19 mouse cellular contexts compared by ENCODE assay signal in the genomic region with DNA sequence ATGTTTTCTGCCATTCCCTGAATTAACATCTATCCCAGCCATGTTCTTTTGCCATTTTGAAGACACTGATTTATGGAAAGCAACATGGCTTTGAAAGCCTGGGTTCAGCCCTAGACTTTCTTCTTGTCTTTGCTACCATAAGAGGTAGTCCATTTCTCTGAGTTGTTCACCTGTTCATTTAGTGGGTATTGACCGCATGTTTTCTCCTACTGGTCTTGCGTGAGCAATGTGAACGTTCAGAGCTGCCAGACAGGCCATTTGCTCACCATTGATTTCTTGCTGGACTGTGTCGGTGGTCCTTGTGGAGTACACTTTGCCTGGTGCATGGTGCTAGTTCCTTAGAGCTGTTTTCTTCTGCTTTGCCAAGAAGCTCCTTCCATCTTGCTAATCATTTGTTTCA.
"Had no signal": no experiment of that assay in that cellular context is flagged by ENCODE, and none has a peak within 500 bp of the region (broad histone marks: within the 10 kb centered on the region; RNA-seq: fewer than 3 reads in every experiment).

No protein-coding gene starts in this region.

- H3K4me1 ChIP-seq: liver, embryonic 12.5 days; midbrain, embryonic 12.5 days; midbrain, embryonic 15.5 days; neural tube, embryonic 12.5 days; neural tube, embryonic 15.5 days had no signal

- H3K27me3 ChIP-seq: limb, embryonic 13.5 days; liver, embryonic 12.5 days; liver, embryonic 15.5 days; midbrain, embryonic 12.5 days; midbrain, embryonic 15.5 days; neural tube, embryonic 12.5 days; neural tube, embryonic 15.5 days had no signal

- ATAC-seq: intestine, postnatal 0 days; liver, embryonic 12.5 days; midbrain, embryonic 15.5 days had no signal

- H3K4me2 ChIP-seq: limb, embryonic 13.5 days; liver, embryonic 12.5 days; liver, embryonic 15.5 days; midbrain, embryonic 12.5 days; midbrain, embryonic 15.5 days; neural tube, embryonic 12.5 days; neural tube, embryonic 15.5 days had no signal

- H3K27ac ChIP-seq: limb, embryonic 13.5 days; liver, embryonic 12.5 days; liver, embryonic 15.5 days; midbrain, embryonic 12.5 days; midbrain, embryonic 15.5 days; neural tube, embryonic 12.5 days; neural tube, embryonic 15.5 days; stomach, postnatal 0 days had no signal

- H3K4me3 ChIP-seq: limb, embryonic 13.5 days; liver, embryonic 12.5 days; liver, embryonic 15.5 days; midbrain, embryonic 12.5 days; midbrain, embryonic 15.5 days; neural tube, embryonic 12.5 days; neural tube, embryonic 15.5 days had no signal

- H3K36me3 ChIP-seq: limb, embryonic 13.5 days; liver, embryonic 12.5 days; liver, embryonic 15.5 days; midbrain, embryonic 12.5 days; midbrain, embryonic 15.5 days; neural tube, embryonic 12.5 days; neural tube, embryonic 15.5 days had no signal

- DNase-seq: left cerebral cortex, postnatal 4 days; lung, adult 2 months; lung, postnatal 14 days; lung, postnatal 4 days; right cerebral cortex, adult 18-20 months; right cerebral cortex, postnatal 14 days; right cerebral cortex, postnatal 4 days; thymus, adult 2 months; thymus, postnatal 14 days; thymus, postnatal 4 days had no signal

- H3K9ac ChIP-seq: limb, embryonic 13.5 days; liver, embryonic 12.5 days; liver, embryonic 15.5 days; midbrain, embryonic 12.5 days; midbrain, embryonic 15.5 days; neural tube, embryonic 12.5 days; neural tube, embryonic 15.5 days had no signal

- H3K9me3 ChIP-seq: limb, embryonic 13.5 days; liver, embryonic 12.5 days; liver, embryonic 15.5 days; midbrain, embryonic 12.5 days; midbrain, embryonic 15.5 days; neural tube, embryonic 12.5 days; neural tube, embryonic 15.5 days had no signal
